Mouse (Mus musculus) large intestine, adult 2 months (tissue): ENCODE results near the gene Cyp2t4. TPM values are rescaled to one million over a fixed set of nuclear protein-coding genes. Genes with fewer than 3 reads are reported as not detected.

Experiments used
- DNase-seq: peaks from one replicate; pipeline ENCODE4 v3.0.0-alpha.2; 2012; ENCODE audit warnings: low read depth, low spot score
- WGBS: fragments of 180-500 bp; shearing (Covaris S2); methylation state at CpG from one replicate; pipeline ENCODE4 v1.1.7; 2018; 5-methylcytosine and 5-hydroxymethylcytosine counted together
- polyA plus RNA-seq: library from polyadenylated mRNA; depleted of rRNA; stranded (reverse); fragments of >200 nt; gene quantifications from 2 replicates; pipeline ENCODE4 v1.2.3, GENCODE M21; 2012; rRNA removed

Gene Cyp2t4
- not detected in 2 replicates for polyA plus RNA-seq

DNA sequence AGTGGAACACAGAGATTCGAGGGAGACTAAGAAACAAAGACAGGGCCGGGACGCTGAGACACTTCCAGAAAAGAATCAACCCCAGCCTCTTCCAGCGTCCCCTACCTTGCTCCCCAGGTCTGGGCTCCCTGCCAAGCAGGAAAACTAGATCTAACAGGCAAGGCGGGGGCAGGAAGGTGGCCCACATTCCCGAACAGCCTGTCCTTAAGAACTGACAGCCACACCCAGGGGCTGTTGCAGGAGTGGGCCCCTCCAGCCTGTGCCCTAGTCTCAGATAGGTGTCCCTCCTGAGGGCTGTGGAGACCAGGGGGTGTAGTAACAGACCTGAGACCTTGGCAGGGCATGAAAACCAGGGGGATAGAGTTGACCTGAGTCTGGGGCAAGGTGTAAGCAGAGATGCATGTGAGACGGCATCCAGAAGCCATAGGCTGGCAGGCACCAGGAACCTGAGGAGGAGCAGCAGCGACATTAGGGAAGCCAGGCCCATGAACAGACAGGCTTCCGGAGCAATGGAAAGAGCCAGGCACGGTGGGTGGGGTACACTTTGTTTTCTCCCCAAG is at the start of gene Cyp2t4:
TSS of gene Cyp2t4 (plus strand) at position 510 of the 560 bp plus-strand sequence.
- no peak for DNase-seq
- 19% methylated on average over 10 of the region's 10 CpGs for WGBS

DNA sequence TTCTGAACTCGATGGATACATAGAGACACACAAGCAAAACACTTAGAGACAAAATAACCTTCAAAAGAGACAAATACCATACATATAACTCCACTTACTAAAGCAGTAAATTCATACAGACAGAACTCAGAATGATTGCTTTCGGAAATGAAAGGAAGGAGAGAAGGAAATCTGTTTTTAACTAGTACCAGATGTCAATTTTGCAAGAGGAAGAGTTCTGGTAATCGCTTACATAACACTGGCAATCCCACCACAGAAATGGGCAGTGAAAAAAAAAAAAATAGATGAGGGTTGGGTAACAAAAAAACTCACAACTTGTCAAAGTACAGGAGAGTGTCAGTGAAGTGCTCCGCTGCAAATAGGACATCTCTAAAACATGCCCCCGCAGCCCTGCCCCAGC is 48.6 kb upstream of the Cyp2t4 start:
- 68% methylated on average over 5 of the region's 5 CpGs for WGBS
- DNase-seq: no peak

DNA sequence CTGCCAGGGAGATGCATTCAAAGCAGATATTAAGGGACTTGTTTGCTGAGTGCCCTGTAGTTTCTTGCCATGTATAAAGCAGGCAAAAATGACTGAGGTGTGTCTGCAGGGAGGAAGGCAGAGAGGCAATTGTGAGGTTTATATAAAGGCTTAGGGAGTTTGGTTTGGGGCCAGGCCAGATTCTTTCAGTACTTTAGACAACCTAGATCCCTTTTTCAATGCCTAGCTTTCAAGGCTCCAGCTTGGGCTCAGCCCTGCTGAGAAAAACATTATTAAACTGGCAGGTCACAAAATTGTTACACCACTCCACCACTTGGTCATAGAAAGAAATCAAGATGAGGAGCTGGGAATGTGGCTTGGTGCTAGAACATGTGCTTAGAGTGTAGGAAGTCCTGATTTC is 43.2 kb upstream of the Cyp2t4 start:
- no peak for DNase-seq

DNA sequence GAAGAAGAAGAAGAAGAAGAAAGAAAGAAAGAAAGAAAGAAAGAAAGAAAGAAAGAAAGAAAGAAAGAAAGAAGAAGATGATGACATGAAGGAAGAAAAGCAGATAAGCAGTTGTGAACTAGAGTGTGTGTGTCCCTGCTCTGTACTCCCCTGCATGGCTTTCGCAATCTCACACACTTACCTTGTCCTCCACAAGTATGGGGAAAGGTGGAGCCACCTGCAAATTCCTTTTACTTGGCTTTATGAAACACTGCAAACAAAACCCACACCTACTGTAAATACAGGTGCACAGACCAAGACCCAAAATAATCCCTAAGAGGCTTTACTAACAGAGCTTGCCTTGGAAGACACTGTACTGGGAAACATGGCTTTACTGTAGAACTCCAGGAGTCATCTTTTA is 42.5 kb upstream of the Cyp2t4 start:
- no peak for DNase-seq
- 41% methylated on average over 1 of the region's 1 CpGs for WGBS

DNA sequence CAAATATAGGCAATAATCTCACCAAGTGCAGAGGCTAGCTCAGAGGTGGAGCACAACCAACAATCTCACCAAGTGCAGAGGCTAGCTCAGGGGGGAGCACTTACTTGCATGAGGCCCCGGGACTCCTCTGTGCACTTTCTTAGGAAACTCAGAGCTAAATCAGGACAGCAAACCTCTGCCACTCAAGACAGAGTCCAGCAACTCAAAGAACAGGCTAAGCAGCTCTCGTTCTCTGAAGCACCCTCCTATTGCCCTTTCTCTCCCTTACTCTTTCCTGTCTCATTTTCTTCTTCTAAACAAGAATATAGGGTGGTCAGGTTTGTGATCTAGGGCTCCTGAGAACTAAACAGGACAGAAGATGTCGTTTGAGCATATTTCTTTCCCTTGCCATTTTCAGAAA is 41.5 kb upstream of the Cyp2t4 start:
- no peak for DNase-seq
- 75% methylated on average over 3 of the region's 3 CpGs for WGBS

DNA sequence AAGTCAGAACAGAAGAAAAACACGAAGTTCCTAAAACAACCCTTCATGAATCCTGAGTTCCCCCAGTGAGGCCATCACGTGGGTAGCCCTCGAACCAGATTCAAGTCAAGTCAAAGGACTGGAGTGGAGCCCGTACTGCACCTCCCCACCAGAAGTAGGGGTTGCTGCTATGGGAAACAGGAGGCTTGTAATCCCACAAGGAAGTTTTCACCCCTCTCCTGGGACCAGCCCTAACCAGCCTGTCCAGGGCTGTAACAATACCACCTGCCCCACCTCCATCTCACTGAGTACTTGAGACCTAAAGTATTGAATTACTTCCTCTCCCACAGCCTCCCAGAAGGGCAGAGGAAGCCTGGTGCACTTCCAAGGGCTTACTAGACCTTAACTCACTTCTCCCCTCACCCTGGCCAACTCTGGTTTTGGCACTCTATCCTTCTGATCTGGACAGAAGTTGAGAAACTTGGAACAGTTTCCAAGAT is 35.4 kb upstream of the Cyp2t4 start:
- DNase-seq: no peak
- WGBS: 48% methylated on average over 4 of the region's 4 CpGs

DNA sequence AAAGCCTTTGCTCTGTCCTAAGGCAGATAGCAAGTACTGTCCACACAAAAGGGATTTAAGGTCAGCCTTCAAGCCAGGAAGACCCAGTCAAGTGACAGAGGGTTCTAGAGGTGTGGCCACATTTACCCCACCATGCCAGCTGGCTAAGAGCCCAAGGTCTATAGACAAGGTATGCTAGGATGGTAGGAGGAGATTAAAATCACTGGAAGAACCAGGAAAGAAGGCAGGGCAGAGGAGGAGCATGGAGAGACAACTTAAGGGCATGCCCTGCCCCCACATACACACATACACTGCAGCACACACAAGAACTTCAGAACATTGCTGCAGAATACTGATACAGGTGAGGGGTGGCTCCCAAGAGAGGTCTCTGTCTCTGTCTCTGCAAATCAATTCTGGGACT is 33.8 kb upstream of the Cyp2t4 start, which contains the start of gene Cyp2f2:
TSS of gene Cyp2f2 (plus strand) at position 234 of the 400 bp plus-strand sequence.
- DNase-seq: peak; percentile 50

DNA sequence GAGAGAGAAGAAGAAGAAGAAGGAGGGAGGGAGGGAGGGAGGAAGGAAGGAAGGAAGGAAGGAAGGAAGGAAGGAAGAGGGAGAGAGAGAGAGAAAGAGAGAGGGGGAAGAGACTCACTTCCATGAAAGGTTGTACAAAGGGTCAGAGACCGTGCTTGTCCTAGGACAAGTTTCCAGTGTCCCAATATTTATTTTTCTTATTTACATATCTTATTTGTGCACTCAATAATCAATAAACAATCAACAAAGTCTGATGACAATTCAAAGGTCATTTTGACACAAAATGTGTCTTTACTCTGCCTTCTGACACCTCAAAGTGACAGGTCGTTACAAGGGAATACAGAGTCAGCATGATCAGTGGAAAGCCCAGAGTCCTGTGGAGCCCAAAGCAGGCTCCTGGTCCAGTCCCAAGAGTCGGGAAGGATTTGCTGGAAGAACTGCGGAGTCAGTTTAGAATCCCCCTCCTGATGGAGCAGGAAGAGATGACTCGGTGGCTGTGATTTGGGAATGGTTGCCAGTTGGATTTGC is 29.1 kb upstream of the Cyp2t4 start:
- WGBS: 76% methylated on average over 5 of the region's 5 CpGs
- DNase-seq: no peak

DNA sequence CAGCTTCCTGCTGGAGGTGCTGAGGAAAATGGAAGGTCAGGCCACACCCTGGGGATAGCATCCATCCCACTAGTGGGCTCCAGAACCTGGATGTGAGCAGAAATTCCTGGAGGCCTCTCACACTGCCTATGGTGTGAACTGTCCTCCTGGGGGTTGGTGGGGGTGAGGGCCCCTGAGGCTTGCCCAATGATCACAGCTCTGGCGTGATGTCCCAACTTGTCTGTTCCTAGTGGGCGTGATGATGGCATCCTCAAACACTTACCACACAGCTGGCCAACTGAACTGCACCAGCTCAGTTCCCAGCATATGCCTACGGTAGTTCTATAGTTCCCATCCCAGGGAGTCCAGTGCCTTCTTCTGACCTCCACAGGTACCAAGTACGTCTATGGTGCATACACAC is 28.5 kb upstream of the Cyp2t4 start:
- DNase-seq: no peak
- 87% methylated on average over 4 of the region's 4 CpGs for WGBS

DNA sequence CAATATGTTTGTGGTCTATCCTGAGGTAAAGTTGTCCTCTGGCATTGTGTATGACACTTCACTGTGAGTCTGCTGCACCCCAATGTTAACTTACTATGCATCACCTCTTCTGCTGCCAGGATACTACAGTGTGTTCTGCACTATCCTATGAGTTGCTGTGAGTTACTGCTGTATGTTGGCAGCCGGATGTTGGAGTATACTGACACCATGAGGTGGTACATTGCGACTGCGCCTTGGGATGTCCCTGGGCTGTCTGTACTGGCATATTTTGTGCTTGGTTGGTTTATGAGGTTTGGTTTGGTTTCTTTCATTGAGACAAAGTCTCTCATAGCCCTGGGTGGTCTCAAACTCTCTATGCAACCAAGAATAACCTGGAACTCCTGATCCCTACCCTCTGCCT is 25.4 kb upstream of the Cyp2t4 start:
- DNase-seq: no peak
- WGBS: 27% methylated on average over 3 of the region's 3 CpGs

DNA sequence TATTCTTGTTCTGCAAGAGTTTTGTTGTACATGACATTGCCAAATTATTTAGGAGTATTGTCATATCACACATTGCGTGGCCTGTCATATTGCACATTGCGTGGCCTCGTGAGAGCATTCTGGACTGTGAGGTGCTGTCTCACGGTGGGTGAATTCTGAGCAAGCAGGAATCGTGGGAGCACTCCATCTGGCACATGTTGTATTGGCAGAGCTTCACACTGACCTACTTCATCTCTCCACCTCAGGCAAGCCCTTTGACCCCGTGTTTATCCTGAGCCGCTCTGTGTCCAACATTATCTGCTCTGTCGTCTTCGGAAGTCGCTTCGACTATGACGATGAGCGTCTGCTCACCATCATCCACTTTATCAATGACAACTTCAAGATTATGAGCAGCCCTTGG is 24.6 kb upstream of the Cyp2t4 start:
- 80% methylated on average over 13 of the region's 13 CpGs for WGBS
- no peak for DNase-seq

DNA sequence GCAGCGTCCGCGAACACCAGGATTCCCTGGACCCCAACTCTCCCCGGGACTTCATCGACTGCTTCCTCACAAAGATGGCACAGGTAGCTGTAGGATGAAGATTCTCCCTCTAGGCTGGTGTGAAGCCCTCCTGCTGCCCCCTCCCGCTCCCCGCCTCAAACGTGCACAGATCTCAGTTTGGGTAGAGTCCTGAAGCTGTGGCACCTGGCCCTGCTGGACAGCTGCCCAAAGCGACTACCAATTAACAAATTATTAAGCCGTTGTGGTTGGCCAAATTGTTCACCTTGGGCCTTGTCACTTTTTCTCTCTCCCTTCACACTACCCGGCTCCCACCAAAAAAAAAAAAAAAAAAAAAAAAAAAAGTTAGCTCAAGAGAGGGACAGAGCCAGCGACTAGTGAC is 23.7 kb upstream of the Cyp2t4 start:
- DNase-seq: no peak
- 77% methylated on average over 12 of the region's 12 CpGs for WGBS

DNA sequence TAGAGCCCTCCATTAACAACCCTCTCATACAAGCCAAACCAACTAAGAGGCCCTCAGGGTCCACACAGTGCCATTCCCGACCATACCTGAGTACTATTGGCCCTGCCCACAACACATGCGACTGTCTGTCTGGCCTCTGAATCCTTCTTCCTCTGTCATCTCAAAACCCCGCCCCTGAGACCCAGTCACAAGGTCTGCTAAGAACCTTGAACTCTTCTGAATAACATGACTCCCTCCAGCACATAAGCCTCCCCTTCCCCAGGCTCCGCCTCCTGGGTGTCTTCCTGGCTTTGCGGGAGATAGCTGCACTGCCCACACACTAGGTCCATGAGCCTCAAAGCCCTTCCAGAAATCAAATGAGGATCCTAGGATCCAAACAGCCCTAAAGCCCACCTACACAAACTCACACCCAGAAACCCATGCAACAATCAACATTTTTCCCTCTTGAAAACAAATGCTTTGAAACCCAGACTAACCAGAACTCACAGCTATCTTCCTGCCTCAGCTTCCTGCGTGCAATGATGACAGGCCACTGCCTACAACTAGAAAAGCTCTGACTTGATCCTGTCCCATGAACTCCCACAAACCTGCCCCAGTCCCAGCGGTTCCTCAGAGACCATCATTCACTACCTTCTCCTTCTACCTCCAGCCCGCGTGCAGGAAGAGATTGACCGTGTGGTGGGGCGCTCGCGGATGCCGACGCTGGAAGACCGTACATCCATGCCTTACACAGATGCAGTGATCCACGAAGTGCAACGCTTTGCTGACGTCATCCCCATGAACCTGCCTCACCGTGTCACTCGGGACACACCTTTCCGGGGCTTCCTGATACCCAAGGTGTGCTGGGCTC is 22.8 kb upstream of the Cyp2t4 start:
- DNase-seq: no peak
- 86% methylated on average over 22 of the region's 22 CpGs for WGBS

DNA sequence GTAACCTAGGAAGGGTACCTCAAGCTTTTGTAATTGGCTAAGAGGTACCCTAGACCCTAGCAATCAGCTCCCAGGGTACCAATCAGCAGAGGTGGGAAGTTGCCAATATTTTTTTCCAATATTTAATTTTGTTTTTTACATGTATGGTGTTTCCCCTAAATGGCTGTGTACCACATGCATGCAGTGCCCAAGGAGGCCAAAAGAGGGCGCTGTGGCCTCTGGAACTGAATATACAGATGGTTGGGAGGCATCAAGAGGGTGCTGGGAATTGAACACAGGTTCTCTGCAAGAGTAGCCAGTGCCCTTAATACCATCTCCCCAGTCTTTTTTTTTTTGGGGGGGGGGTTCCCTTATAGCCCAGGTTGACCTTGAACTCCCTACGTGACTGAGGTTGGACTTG is 22.1 kb upstream of the Cyp2t4 start:
- no peak for DNase-seq

DNA sequence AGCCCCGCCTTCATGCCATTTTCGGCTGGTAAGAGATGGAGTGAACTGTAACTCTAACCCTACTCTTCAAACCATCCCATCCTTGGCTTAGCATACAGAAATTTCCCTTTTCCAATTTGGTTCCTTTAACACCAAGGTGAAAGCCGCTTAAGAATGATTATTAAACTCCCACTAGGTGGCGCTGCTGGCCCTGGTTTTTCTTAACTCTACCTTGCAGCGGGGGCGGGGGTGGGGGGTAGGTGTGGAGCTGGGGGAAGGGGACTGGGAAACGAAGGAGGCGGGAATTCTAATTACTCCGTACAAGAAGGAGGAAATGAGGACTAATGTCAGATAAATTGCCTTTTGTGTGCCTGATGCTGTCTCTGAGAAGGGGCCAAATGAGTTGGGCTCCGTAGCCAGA is 20.9 kb upstream of the Cyp2t4 start:
- WGBS: 14% methylated on average over 10 of the region's 10 CpGs
- DNase-seq: no peak

More for the DNA sequence above, 22.1 kb upstream of the Cyp2t4 start:
- WGBS: 60% methylated on average over 2 of the region's 2 CpGs

DNA sequence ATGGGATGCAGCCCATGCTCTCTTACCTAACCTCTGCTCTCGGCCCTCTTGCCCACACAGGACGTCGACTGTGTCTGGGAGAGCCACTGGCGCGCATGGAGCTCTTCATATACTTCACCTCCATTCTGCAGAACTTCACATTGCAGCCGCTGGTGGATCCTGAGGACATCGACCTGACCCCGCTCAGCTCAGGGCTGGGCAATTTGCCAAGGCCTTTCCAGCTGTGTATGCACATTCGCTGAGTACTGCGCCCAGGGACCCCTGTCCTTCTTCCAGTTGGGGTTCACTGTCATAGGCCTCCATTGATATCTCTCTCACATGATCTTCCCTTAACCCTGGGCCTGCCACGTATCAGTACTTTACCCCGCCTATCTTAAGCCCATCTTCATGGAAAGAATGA is 20.4 kb upstream of the Cyp2t4 start:
- WGBS: 34% methylated on average over 12 of the region's 12 CpGs

DNA sequence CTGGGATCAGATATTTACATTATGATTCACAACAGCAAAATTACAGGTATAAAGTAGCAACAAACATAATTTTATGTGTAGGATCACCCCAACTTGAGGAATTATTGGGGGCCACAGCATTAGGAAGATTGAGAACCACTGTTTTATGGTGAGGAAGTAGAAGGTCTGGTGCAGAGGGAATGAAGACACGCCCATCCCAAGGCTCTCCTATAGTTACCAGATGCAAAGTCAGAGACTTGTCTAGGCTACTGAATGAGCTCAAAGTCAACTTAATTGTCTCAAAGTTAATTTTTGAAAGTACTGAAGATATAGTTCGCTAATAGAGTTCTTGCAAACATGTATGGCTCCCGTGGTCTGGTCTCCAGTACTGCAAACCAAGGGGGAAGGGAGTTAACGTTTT is 19.8 kb upstream of the Cyp2t4 start:
- DNase-seq: no peak
- WGBS: 53% methylated on average over 4 of the region's 4 CpGs

More for the DNA sequence above, 20.4 kb upstream of the Cyp2t4 start:
- DNase-seq: no peak

DNA sequence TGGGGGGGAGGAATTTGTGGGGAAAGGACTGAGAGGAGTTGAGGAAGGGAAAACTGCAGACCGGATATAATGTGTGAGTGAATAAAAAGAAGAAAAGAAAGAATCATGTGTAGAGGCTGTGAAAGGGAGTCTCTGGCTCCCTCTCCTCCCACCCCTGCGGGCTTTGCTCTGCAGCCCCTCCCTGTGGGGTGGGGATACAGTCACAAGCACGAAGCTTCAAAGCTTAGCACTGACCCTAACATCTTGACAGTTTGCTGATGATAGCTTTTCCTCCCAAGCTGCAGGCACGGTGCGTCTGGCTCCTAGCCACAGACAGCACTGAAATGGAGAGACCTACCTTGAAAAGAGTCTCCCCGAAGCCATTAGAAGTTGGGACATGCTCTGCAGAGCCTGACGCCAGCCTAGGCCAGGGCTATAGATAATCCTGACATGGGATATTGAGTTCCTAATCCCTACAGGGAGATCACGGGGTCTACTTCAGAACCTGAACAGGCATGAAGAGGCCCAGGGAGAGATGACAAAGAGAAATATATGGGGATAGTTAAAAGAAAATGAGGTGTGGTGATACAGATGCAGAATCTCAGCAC is 17.0 kb upstream of the Cyp2t4 start:
- no peak for DNase-seq

DNA sequence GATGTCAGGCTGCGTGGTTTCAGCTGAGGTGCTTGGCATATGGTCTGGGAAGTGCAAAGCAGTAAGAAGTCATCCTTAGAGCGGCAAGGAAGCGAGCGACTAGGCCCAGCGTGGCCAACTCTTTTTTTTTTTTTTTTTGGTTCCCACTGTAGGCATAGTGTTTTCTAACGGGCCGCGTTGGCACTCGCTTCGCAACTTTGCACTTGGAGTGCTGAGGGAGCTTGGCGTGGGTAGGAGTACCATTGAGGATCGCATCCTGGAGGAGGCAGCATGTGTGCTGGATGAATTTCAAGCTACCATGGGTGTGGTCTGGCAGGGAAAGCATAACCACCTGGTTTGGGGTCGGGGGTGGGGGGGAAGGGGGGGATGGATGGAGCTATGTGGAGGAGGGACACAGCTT is 2.5 kb downstream of the Cyp2t4 start:
- WGBS: 81% methylated on average over 13 of the region's 13 CpGs
- DNase-seq: no peak

More for the DNA sequence above, 17.0 kb upstream of the Cyp2t4 start:
- WGBS: 56% methylated on average over 8 of the region's 8 CpGs

DNA sequence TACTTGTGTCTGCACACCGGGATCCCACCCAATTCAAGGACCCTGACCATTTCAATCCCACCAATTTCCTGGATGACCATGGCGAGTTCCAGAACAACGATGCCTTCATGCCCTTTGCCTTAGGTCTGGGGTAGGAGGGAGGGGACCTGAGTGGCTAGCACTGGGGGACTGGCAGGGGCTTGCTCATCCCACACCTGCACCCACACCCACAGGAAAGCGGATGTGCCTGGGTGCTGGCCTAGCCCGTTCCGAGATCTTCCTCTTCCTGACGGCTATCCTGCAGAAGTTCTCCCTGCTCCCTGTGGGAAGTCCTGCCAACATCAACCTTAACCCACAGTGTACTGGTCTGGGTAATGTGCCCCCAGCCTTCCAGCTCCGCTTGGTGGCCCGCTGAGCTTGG is 4.7 kb downstream of the Cyp2t4 start:
- no peak for DNase-seq

DNA sequence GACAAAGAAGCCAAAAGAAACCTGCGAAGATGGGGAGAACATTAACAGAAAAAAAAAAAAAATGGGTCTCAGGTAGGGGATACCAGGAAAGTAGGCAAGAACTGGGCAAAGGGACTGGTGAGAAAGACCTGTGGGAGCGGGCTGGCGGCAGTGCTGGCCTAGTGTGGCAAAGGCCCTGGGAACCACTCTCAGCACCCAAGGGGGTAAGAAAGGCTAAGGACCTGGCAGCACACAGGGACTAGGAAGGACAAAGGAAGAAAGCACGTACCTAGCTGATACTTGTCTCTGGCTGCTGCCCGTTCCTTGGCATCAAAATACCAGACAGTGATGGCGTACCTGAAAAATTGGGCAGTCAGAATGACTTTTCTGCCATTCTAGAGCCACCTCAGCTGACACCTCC is 5.7 kb downstream of the Cyp2t4 start:
- WGBS: 90% methylated on average over 6 of the region's 6 CpGs
- DNase-seq: no peak

More for the DNA sequence above, 4.7 kb downstream of the Cyp2t4 start:
- 91% methylated on average over 9 of the region's 9 CpGs for WGBS
